Mouse (Mus musculus): ENCODE data around the gene Scaf8. TPM values are rescaled to one million over a fixed set of nuclear protein-coding genes. Genes with fewer than 3 reads are reported as not detected.
"Not testable (repeated sequence)": the region's sequence is repeated elsewhere in the genome, so short reads cannot be mapped to it uniquely, and the experiment has no call there.

Scaf8 gene
- polyA plus RNA-seq, 1 experiment from 2014 or later: 28.7 TPM

DNA sequence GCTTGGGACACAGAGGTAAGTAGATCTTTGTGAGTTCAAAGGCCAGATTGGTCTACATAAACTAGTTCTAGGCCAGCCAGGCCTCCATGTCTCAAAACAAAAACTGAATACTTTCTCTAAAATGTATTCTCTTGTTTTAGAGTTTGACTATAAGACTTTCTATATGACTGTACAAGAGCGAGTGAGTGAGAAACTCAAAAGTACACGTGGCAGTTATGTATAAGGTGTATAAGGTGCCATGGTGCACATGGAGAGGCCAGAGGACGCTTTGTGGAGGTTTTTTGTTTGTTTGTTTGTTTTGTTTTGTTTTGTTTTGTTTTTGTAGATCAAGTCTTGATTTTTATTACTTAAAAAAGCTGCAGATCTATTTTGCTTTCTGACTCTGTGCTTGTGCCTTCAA, 15.0 kb downstream of the Scaf8 start:
- no peaks in the 10 kb centered on the region for H3K4me1 ChIP-seq (ENCODE audit: control insufficient read depth, insufficient read depth, low read length)
- H3K36me3 ChIP-seq (ENCODE audit: control insufficient read depth, insufficient read depth, low read length): peaks cover 2% of the 10 kb centered on the region; the same call in 1 of the 2 replicates
- WGBS: 93% methylated on average over 3 of the region's 3 CpGs
- DNase-seq (ENCODE audit: low spot score): no peak
- H3K4me2 ChIP-seq (ENCODE audit: low read depth, severe bottlenecking): no peak overlapping the region
- H3K4me3 ChIP-seq (ENCODE audit: low read depth, low read length): no peak overlapping the region
- no peaks in the 10 kb centered on the region for H3K27me3 ChIP-seq (ENCODE audit: control insufficient read depth, insufficient read depth, low read length)
- no peak for ATAC-seq (ENCODE audit: insufficient number of reproducible peaks, low FRiP score, low TSS enrichment, low read depth)
- no peak overlapping the region for H3K27ac ChIP-seq (replicated peaks; ENCODE audit: low read depth, low read length)
- H3K9ac ChIP-seq (ENCODE audit: low read length): no peak overlapping the region
- no peaks in the 10 kb centered on the region for H3K9me3 ChIP-seq (ENCODE audit: control insufficient read depth, low read length)

GRCm38 (mm10) chr17:3135346-3135745, 20.6 kb downstream of the Scaf8 start:
- no peaks in the 10 kb centered on the region for H3K9me3 ChIP-seq (ENCODE audit: control insufficient read depth, low read length)
- H3K36me3 ChIP-seq (ENCODE audit: control insufficient read depth, insufficient read depth, low read length): peaks cover 2% of the 10 kb centered on the region; the same call in 1 of the 2 replicates
- DNase-seq (ENCODE audit: low spot score): no peak
- no peak for ATAC-seq (ENCODE audit: insufficient number of reproducible peaks, low FRiP score, low TSS enrichment, low read depth)
- H3K27me3 ChIP-seq (ENCODE audit: control insufficient read depth, insufficient read depth, low read length): no peaks in the 10 kb centered on the region
- no peaks in the 10 kb centered on the region for H3K4me1 ChIP-seq (ENCODE audit: control insufficient read depth, insufficient read depth, low read length)
- no peak overlapping the region for H3K4me2 ChIP-seq (ENCODE audit: low read depth, severe bottlenecking)
- H3K27ac ChIP-seq (replicated peaks; ENCODE audit: low read depth, low read length): no peak overlapping the region
- no peak overlapping the region for H3K9ac ChIP-seq (ENCODE audit: low read length)
- H3K4me3 ChIP-seq (ENCODE audit: low read depth, low read length): no peak overlapping the region

GRCm38 (mm10) chr17:3136127-3136526, 21.4 kb downstream of the Scaf8 start:
- H3K4me2 ChIP-seq (ENCODE audit: low read depth, severe bottlenecking): no peak overlapping the region
- no peak overlapping the region for H3K27ac ChIP-seq (replicated peaks; ENCODE audit: low read depth, low read length)
- no peaks in the 10 kb centered on the region for H3K4me1 ChIP-seq (ENCODE audit: control insufficient read depth, insufficient read depth, low read length)
- no peaks in the 10 kb centered on the region for H3K27me3 ChIP-seq (ENCODE audit: control insufficient read depth, insufficient read depth, low read length)
- peaks cover 2% of the 10 kb centered on the region; the same call in 1 of the 2 replicates for H3K36me3 ChIP-seq (ENCODE audit: control insufficient read depth, insufficient read depth, low read length)
- DNase-seq (ENCODE audit: low spot score) (no peak), ATAC-seq (ENCODE audit: insufficient number of reproducible peaks, low FRiP score, low TSS enrichment, low read depth) (no peak)
- H3K4me3 ChIP-seq (ENCODE audit: low read depth, low read length): no peak overlapping the region
- no peak overlapping the region for H3K9ac ChIP-seq (ENCODE audit: low read length)
- 92% methylated on average over 7 of the region's 7 CpGs for WGBS
- no peaks in the 10 kb centered on the region for H3K9me3 ChIP-seq (ENCODE audit: control insufficient read depth, low read length)

DNA sequence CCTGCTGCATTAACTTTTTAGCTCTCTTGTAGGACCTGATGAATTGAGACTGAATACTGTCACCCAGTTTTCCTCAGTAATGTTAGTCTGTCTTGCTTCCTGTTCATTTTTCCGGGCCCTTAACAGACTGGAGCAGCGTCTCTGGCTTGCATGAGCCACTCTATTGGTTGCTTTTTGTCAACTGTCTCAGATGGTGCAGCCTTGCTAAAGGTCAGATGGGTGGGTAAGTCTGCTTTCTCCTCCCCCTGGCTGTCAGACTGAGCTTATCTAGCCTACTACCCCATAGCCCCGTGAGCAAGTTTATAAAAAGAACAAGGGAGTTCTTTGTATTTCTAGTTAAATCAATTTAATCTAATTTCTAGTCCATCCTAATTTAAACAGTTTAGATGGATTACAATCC, 23.6 kb downstream of the Scaf8 start:
- ATAC-seq (ENCODE audit: insufficient number of reproducible peaks, low FRiP score, low TSS enrichment, low read depth) (no peak), DNase-seq (ENCODE audit: low spot score) (no peak)
- Histone ChIP-seq H3K9me3 (ENCODE audit: control insufficient read depth, low read length) (no peaks in the 10 kb centered on the region), H3K4me3 (ENCODE audit: low read depth, low read length) (no peak overlapping the region), H3K4me2 (ENCODE audit: low read depth, severe bottlenecking) (no peak overlapping the region), H3K9ac (ENCODE audit: low read length) (no peak overlapping the region), H3K4me1 (ENCODE audit: control insufficient read depth, insufficient read depth, low read length) (no peaks in the 10 kb centered on the region), H3K27me3 (ENCODE audit: control insufficient read depth, insufficient read depth, low read length) (no peaks in the 10 kb centered on the region), H3K27ac (replicated peaks; ENCODE audit: low read depth, low read length) (no peak overlapping the region), H3K36me3 (ENCODE audit: control insufficient read depth, insufficient read depth, low read length) (no peaks in the 10 kb centered on the region)
- WGBS: 82% methylated on average over 3 of the region's 3 CpGs

DNA sequence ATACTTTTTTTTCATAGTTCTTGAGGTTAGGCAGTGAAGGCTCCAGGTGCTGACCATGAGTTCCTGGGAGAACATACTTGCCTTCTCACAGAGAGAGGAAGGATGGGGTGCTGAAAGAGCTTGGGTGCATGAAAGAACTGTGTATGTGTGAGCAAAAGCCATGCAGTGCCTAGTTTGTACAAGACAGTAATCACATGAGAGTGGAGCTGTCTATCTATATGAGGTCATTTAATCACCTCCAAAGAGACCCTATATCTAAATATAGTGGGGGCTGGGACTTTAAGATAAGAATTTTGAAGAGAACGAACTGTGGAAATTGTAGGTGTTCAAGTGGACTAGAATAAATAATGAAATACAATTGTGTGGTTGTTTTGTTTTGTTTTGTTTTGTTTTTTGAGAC, 25.3 kb downstream of the Scaf8 start:
- no peak overlapping the region for H3K4me2 ChIP-seq (ENCODE audit: low read depth, severe bottlenecking)
- no peak overlapping the region for H3K9ac ChIP-seq (ENCODE audit: low read length)
- H3K27ac ChIP-seq (replicated peaks; ENCODE audit: low read depth, low read length): no peak overlapping the region
- 94% methylated on average over 1 of the region's 1 CpGs for WGBS
- H3K9me3 ChIP-seq (ENCODE audit: control insufficient read depth, low read length): no peaks in the 10 kb centered on the region
- no peaks in the 10 kb centered on the region for H3K27me3 ChIP-seq (ENCODE audit: control insufficient read depth, insufficient read depth, low read length)
- ATAC-seq (ENCODE audit: insufficient number of reproducible peaks, low FRiP score, low TSS enrichment, low read depth) (no peak), DNase-seq (ENCODE audit: low spot score) (no peak)
- H3K4me3 ChIP-seq (ENCODE audit: low read depth, low read length): no peak overlapping the region
- no peaks in the 10 kb centered on the region for H3K4me1 ChIP-seq (ENCODE audit: control insufficient read depth, insufficient read depth, low read length)
- no peaks in the 10 kb centered on the region for H3K36me3 ChIP-seq (ENCODE audit: control insufficient read depth, insufficient read depth, low read length)

DNA sequence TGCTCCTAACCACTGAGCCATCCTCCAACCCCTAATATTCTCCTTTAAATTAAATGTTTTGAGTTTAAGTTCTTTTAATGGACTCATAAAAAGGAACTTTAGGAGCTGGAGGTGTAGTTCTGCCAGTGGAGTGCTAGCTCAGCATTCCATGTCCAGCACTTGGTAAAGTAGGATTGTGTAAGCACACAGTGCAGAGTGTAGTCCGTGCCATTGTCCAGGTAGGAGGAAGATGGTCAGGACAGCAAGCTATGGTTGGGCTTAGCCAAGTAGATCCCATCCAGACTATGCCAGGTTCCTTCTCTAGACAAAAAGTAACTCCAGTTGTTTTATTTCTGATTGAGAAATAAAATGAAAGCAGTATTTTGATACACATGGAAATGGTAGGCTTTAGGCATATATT, 34.1 kb downstream of the Scaf8 start:
- H3K4me3 ChIP-seq (ENCODE audit: low read depth, low read length): no peak overlapping the region
- no peak overlapping the region for H3K4me2 ChIP-seq (ENCODE audit: low read depth, severe bottlenecking)
- ATAC-seq (ENCODE audit: insufficient number of reproducible peaks, low FRiP score, low TSS enrichment, low read depth) (no peak), DNase-seq (ENCODE audit: low spot score) (no peak)
- H3K9ac ChIP-seq (ENCODE audit: low read length): no peak overlapping the region
- no peak overlapping the region for H3K27ac ChIP-seq (replicated peaks; ENCODE audit: low read depth, low read length)
- no peaks in the 10 kb centered on the region for H3K9me3 ChIP-seq (ENCODE audit: control insufficient read depth, low read length)
- WGBS: 89% methylated on average over 1 of the region's 1 CpGs
- peaks cover 5% of the 10 kb centered on the region; the same call in 1 of the 2 replicates for H3K36me3 ChIP-seq (ENCODE audit: control insufficient read depth, insufficient read depth, low read length)
- H3K4me1 ChIP-seq (ENCODE audit: control insufficient read depth, insufficient read depth, low read length): no peaks in the 10 kb centered on the region
- no peaks in the 10 kb centered on the region for H3K27me3 ChIP-seq (ENCODE audit: control insufficient read depth, insufficient read depth, low read length)

DNA sequence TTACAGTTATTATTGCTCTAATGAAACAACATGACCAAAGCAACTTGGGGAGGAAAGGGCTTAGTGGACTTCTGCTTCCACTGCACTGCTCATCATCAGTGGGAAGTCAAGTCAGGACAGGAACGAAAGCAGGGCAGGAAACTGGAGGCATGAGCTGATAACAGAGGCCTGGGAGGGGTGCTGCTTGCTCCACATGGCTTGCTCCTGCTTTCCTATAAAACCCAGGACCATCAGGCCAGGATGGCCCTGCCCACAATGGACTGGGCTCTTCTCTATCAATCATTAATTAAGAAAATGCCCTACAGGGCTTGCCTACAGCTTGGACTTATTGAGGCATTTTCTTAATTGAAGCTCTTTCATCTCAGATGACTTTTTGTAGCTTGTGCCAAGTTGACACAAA, 34.8 kb downstream of the Scaf8 start:
- H3K9ac ChIP-seq (ENCODE audit: low read length): no peak overlapping the region
- H3K27me3 ChIP-seq (ENCODE audit: control insufficient read depth, insufficient read depth, low read length): no peaks in the 10 kb centered on the region
- no peak overlapping the region for H3K4me3 ChIP-seq (ENCODE audit: low read depth, low read length)
- ATAC-seq (ENCODE audit: insufficient number of reproducible peaks, low FRiP score, low TSS enrichment, low read depth): no peak
- H3K9me3 ChIP-seq (ENCODE audit: control insufficient read depth, low read length): no peaks in the 10 kb centered on the region
- 73% methylated on average over 1 of the region's 1 CpGs for WGBS
- peaks cover 5% of the 10 kb centered on the region; the same call in 1 of the 2 replicates for H3K36me3 ChIP-seq (ENCODE audit: control insufficient read depth, insufficient read depth, low read length)
- DNase-seq (ENCODE audit: low spot score): no peak
- no peaks in the 10 kb centered on the region for H3K4me1 ChIP-seq (ENCODE audit: control insufficient read depth, insufficient read depth, low read length)
- no peak overlapping the region for H3K4me2 ChIP-seq (ENCODE audit: low read depth, severe bottlenecking)
- no peak overlapping the region for H3K27ac ChIP-seq (replicated peaks; ENCODE audit: low read depth, low read length)

- H3K9me3 ChIP-seq (ENCODE audit: control insufficient read depth, low read length); H3K9ac ChIP-seq (ENCODE audit: low read length); H3K4me3 ChIP-seq (ENCODE audit: low read depth, low read length); ATAC-seq (ENCODE audit: insufficient number of reproducible peaks, low FRiP score, low TSS enrichment, low read depth); DNase-seq (ENCODE audit: low spot score); H3K36me3 ChIP-seq (ENCODE audit: control insufficient read depth, insufficient read depth, low read length); H3K27me3 ChIP-seq (ENCODE audit: control insufficient read depth, insufficient read depth, low read length); H3K4me2 ChIP-seq (ENCODE audit: low read depth, severe bottlenecking); H3K27ac ChIP-seq (replicated peaks; ENCODE audit: low read depth, low read length); H3K4me1 ChIP-seq (ENCODE audit: control insufficient read depth, insufficient read depth, low read length): not testable (repeated sequence)
- WGBS: 82% methylated on average over 1 of the region's 1 CpGs
These were observed 35.9 kb downstream of the Scaf8 start for GRCm38 (mm10) chr17:3150701-3151100.

- Histone ChIP-seq H3K9ac (ENCODE audit: low read length) (no peak overlapping the region), H3K27ac (replicated peaks; ENCODE audit: low read depth, low read length) (no peak overlapping the region), H3K27me3 (ENCODE audit: control insufficient read depth, insufficient read depth, low read length) (no peaks in the 10 kb centered on the region), H3K36me3 (ENCODE audit: control insufficient read depth, insufficient read depth, low read length) (peaks cover 8% of the 10 kb centered on the region; the same call in 1 of the 2 replicates), H3K4me1 (ENCODE audit: control insufficient read depth, insufficient read depth, low read length) (no peaks in the 10 kb centered on the region), H3K4me3 (ENCODE audit: low read depth, low read length) (no peak overlapping the region), H3K9me3 (ENCODE audit: control insufficient read depth, low read length) (no peaks in the 10 kb centered on the region), H3K4me2 (ENCODE audit: low read depth, severe bottlenecking) (no peak overlapping the region)
- DNase-seq (ENCODE audit: low spot score) (no peak), ATAC-seq (ENCODE audit: insufficient number of reproducible peaks, low FRiP score, low TSS enrichment, low read depth) (no peak)
These were observed 36.4 kb downstream of the Scaf8 start for GRCm38 (mm10) chr17:3151181-3151580.

Measured in limb, embryonic 11.5 days (tissue).